ENCODE assay signal across 13 mouse cellular contexts in the genomic region with DNA sequence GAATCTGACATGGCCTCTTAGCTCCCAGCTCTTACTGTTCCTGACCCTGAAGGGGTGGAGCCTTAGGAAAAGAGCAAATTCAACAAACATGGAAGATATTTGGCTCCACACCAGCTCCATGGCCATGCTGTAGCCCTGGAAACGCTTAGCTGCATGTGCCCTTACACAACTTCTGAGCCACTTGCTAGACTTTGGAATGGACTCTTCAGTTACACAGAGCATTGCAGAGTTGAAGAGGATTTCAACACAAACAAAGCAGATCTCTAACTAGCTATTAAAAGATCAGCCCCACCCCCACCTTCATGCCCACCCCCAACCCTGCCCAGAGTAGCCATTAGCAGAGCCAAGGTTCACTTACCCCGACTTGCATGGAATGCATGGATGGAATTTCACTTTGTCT. TPM values are rescaled to one million over a fixed set of nuclear protein-coding genes. Genes with fewer than 3 reads are reported as not detected.
A peak's percentile ranks its signal among the peaks of the same experiment; 100 is the strongest.
DNase-seq lines count a peak whose midpoint lies in the region; ATAC-seq and TF ChIP-seq lines count a peak whose summit lies in the region.
"Had no signal": no experiment of that assay in that cellular context is flagged by ENCODE, and none has a peak within 500 bp of the region (broad histone marks: within the 10 kb centered on the region; RNA-seq: fewer than 3 reads in every experiment).

No protein-coding gene starts in this region.

- DNase-seq in Muller cell, postnatal 12 days (ENCODE audit: inconsistent ontology term), result peak; percentile 65
- DNase-seq in adrenal gland, postnatal 14 days, result peak; percentile 24
- peak; percentile 83 for DNase-seq in kidney, postnatal 14 days
- DNase-seq in lung, adult 2 months, result peak; percentile 12
- DNase-seq in thymus, postnatal 4 days, result no peak
- no peak for DNase-seq in urinary bladder, postnatal 25 days (ENCODE audit: low spot score)
- DNase-seq: cerebellum, adult 8-10 months had no signal

- no peak for ATAC-seq in erythroid progenitor cell, adult 5-6 weeks (replicated peaks; ENCODE audit: low FRiP score, poor library complexity, severe bottlenecking)

- 45% methylated on average over 2 of the region's 2 CpGs for WGBS in lung, adult 2 months

- TF ChIP-seq POLR2A in lung, adult 2 months (IDR thresholded peaks at IDR 0.05; ENCODE audit: borderline replicate concordance, extremely low read depth, low read depth, low read length), result no peak

- no peak for TF ChIP-seq CTCF in lung, adult 2 months (IDR thresholded peaks at IDR 0.05; ENCODE audit: insufficient read depth, low read length)

- H3K4me3 ChIP-seq in lung, adult 2 months (replicated peaks; ENCODE audit: extremely low read depth, low read depth, low read length), result no peak overlapping the region
- H3K4me3 ChIP-seq: embryonic facial prominence, embryonic 13.5 days had no signal

- no peaks in the 10 kb centered on the region; the same call in 1 of the 2 replicates for H3K4me1 ChIP-seq in lung, adult 2 months (ENCODE audit: control insufficient read depth, insufficient read depth, low read length)
- H3K4me1 ChIP-seq: embryonic facial prominence, embryonic 13.5 days had no signal

RNA-seq across cellular contexts. Expression of gene Agxt2, which starts 41.5 kb away (rescaled TPM):
- 3.0 and 17.8 TPM in 2 replicates for total RNA-seq in adrenal gland, postnatal 14 days (2021)
- polyA plus RNA-seq in lung, adult 2 months (2012; rRNA removed), result not detected in 2 replicates
- total RNA-seq in erythroid progenitor cell, adult 5-6 weeks (2015; ENCODE audit: low replicate concordance), result not detected in 2 replicates
- not detected in 2 replicates for total RNA-seq in erythroid progenitor cell, adult 5-6 weeks (2017; ENCODE audit: low replicate concordance)
- total RNA-seq: left cerebral cortex, postnatal 14 days had no signal
- polyA plus RNA-seq: embryonic facial prominence, embryonic 13.5 days; frontal cortex, adult 2 months; neural tube, embryonic 11.5 days; stomach, embryonic 14.5 days had no signal

Comparison
In these comparisons a context has a peak if more than half of its experiments do, and no peak if none do; other contexts are left out.
1. DNase-seq: peak in Muller cell, postnatal 12 days (single experiment), adrenal gland, postnatal 14 days (single experiment), kidney, postnatal 14 days (single experiment) and lung, adult 2 months (single experiment); none in thymus, postnatal 4 days (single experiment) and urinary bladder, postnatal 25 days (single experiment).